Mouse (Mus musculus) kidney, adult 2 months (tissue): ENCODE measurements around the gene Dicer1.

Source experiments
- CTCF ChIP-seq: fragments of 200-500 bp; conservative IDR thresholded peaks from 2 replicates; pipeline ENCODE4 v1.5.1; 2011; ENCODE audit warnings: low read depth, mild to moderate bottlenecking, control low read depth, low read length, moderate library complexity, mixed read lengths; ENCODE audit not compliant: insufficient read depth, insufficient read length
- POLR2A ChIP-seq: fragments of 200-500 bp; IDR thresholded peaks from one replicate; pipeline ENCODE4 v1.6.1; 2011; ENCODE audit warnings: low read depth, low read length, control low read depth

DNA sequence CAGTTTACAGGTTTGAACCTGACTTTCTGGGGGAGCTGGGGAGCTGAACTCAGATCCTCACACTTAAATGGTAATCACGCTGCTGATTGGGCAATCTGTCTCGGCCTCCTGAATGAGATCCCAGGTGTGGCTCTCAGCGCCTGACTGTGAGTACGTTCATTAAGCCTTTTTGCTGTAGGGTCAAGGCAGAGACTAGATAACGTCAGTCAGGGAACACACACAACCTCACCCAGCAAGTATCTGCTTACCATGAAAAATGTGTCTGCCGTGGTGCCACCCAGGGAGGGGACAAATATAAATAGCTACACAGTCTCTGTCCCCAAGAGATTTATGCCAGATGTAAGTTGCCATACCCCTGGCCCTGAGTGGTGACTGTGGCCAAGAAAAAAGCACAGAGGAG, 99.7 kb downstream of the Dicer1 start:
- TF ChIP-seq CTCF, result no peak
- TF ChIP-seq POLR2A, result no peak
